Mouse (Mus musculus) kidney, postnatal 14 days (tissue): ENCODE data around the gene Epha1.

Experiments
- DNase-seq: peaks from one replicate; pipeline ENCODE4 v3.0.0; 2022; ENCODE audit warnings: mixed read lengths

Epha1 gene

GRCm38 (mm10) chr6:42373669-42374430 is 782 bp upstream of the Epha1 start:
- DNase-seq = no peak

GRCm38 (mm10) chr6:42372421-42372815 is 650 bp downstream of the Epha1 start:
- DNase-seq = no peak

DNA sequence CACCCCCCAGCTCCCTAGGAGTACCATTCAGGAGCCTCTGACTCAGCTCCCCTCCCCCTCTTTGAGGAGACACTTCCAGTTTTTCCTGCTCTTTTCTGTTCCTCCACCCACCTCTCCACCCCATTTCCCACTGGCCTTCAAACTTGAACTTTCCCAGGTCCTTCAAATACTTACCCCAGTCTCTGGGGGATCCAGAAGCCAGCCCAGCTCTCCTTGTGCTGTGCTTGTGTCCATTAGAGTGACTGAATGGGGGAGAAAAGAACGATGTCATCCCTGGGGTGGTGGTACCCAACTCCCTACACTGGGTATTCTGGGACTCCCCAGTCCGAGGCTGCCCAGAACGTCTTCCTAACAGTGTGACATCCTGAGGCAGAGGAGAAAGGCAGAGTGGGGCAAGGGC is 1.1 kb downstream of the Epha1 start:
- no peak for DNase-seq

DNA sequence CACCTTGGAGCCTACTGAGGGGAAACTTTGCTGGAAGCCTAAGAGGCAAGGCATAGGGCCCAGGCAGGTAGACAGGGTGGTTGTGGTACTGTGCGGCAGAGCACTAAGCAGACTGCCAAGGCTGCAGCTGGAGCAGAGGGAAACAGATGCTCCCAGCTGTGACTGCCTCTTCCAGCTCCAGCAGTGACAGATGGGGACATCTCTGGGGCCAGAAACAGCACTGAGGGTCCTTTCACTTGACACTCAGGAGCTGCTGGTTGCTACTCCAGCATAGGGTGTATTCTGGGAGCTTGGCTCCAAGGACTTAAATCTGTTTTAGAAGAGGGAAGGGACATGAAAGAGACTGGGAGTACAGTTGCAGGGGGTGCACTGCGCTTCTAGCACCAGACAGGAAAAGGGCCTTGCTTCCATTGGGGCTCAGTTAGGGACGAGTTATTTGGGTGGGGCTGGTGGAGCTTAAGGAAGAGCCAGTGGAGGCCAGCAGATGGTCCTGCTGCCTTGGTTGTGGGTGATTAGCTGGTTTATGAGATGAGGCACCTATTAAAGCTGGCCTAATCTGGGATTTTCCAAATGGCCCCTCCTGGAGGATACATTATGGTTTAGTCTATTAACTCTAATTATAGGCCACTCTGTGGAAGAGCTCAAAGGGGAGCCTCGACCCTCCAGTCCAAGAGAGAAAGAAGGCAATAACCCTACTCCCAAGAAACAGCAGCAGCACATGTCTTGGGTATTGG is 2.3 kb downstream of the Epha1 start:
- DNase-seq = no peak

GRCm38 (mm10) chr6:42369870-42370269 is 3.2 kb downstream of the Epha1 start:
- no peak for DNase-seq

DNA sequence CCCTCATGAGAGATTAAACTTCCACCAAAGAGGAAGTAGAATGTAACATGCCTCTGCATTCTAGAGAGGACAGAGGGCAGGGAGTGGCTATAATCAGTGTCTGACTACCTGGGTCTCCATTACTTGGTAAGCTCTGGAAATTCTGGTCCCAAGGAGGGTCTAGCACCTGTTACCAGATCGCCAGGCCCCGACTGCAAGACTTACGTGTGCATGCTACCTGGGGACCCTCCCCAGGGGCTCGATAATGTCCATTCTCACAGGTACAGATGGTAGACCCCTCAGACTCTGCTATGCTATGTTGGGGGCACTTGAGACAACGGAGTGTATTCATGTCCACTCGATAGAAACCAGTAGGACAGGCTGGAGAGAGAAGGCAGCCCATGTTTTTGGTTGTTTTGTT is 7.9 kb downstream of the Epha1 start:
- DNase-seq = no peak

DNA sequence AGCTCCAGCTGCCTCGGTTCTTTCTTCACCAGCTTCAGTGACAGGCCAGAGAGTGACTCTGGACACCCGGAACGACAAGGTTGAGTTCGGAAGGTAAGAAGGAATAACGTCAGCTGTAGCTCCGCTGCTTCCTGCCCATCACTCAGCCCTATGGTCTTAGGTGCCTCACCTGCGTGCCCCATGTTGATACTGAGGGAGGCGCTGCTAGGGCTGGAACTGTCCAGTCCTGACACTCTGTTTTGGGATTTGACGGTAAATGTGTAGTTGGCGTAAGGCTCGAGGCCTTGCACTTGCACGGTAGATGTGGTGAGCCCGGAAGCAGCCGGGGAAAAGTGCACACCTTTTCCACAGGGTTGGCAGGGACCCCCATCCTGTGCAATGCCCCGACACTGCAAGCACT is 8.5 kb downstream of the Epha1 start:
- DNase-seq = no peak

- DNase-seq = no peak
These were observed 9.0 kb downstream of the Epha1 start for GRCm38 (mm10) chr6:42364066-42364465.

- no peak for DNase-seq
These were observed 10.1 kb downstream of the Epha1 start for GRCm38 (mm10) chr6:42362974-42363373.

GRCm38 (mm10) chr6:42362497-42362896 is 10.6 kb downstream of the Epha1 start:
- no peak for DNase-seq

- no peak for DNase-seq
These were observed 11.0 kb downstream of the Epha1 start for GRCm38 (mm10) chr6:42362074-42362473.

GRCm38 (mm10) chr6:42361041-42361895 is 11.8 kb downstream of the Epha1 start:
- no peak for DNase-seq

DNA sequence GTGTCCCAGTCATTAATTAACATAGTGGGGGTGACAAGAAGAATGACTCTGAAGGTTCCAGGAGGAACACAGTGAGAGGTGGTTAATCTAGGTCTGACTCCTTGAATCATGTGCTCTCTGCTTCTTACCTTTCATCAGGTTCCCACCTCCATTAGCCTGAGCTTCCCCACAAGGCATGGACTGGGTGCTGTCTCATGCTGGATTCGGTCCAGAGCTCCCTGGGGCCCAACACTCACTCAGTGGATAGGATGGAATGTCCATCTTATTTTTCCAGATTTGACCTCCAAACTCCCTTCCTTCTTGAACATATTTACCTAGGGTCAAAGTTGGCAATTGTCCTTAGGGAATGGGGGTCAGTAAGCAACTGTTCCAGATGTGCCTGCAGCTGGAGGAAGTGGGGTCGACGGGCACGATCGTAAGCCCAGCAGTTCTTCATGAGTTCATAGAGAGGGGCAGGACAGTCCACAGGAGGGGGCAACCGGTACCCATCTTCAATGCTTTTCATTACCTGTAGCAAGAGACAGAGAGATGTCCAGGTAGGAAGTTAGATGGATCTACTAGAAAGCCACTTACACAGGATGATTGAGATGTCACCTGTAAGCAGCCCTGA is 12.7 kb downstream of the Epha1 start:
- DNase-seq = no peak

DNA sequence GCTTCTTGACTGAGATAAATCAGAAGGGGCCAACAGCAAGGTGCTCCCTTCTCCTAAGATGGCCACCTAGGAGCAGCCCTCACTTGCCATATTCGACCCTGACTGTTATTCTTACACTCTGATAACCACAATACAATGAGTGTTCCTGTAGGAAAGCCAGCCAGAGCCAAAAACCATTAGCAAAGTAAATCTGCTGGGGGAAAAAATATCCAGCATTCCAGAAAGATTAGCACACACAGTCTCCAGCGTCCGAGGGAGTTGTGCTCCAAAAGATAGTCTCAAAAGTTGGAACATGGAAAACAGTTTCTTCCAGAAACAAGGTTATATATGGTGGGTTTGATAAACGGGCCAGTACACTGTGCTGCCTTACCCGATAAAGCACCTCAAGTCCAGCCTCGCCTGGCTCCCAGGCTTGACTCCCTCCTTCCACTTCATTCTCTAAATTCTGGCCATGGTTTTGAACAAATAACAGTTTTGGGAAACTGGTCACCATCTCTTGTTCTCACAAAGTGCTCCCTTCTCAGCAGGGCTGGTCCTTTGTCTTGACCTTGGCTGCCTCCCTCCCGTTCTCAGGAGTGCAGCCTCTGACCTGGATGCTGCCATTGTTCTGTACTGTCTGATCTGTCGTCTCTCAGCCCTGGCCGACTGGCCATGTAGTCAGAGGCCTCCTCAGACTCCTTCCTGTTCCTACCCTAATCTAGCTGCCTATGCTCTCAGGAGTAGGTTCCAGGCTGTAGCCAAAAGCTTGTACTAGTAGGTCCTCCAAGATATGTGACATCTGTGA is 13.5 kb downstream of the Epha1 start:
- no peak for DNase-seq

DNA sequence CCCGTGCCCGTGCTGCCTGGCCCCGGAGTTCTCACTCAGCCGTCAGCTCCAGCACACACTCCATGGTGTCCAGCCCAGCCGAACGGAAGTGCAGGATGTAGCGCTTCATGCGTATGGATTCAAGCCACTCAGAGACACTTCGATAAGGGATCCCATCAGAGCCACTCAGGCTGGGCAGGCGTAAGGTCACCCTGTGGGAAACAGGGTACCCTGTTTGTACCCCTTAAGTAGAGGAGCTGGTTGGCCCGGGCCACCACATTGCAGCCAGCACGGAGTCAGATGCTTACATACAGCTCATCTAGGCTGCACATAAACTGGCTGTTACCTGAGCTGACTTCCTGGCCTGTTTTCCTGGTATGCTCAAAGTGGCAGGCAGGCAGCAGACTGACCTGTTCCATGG is 14.2 kb downstream of the Epha1 start:
- no peak for DNase-seq

DNA sequence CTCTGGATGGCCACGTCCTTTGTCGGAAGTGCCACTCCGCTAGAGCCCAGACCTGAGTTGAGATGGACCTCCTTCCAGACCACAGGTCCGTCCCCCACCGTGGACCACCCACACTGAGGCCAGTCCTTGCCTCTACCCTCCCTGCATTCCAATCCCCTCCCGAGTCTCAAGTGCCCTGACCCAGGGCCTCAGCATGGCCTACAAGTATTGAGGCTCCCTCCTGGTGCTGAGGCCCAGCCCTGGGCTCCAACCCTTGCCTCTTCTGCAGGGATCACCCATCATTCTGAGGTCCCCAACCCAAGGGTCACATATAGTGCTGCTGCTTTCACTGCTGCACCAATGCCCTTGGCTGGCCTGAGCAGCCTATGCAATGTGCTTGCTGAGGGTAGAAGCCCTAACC is 15.2 kb downstream of the Epha1 start:
- DNase-seq = no peak

DNA sequence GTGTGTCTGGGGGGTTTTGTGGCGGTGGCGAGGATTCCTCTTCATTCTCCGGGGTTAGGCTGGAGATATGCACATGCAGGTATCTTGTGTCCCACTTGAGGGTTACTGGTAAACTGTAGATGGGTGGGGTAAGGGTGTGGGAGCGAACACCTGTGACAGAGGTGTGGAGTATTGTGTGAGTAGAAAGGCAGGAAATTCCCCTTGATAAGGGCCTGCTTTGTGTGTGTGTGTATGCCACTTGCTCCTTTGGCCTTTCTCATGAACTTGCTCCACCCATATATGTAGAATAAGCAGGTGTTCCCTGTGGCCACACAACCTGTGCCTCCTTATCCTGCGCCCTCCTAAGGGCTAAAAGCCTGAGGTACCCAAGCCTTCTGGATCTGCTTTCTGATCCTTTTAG is 16.2 kb downstream of the Epha1 start:
- no peak for DNase-seq

GRCm38 (mm10) chr6:42355794-42356600 is 17.1 kb downstream of the Epha1 start:
- DNase-seq = no peak

DNA sequence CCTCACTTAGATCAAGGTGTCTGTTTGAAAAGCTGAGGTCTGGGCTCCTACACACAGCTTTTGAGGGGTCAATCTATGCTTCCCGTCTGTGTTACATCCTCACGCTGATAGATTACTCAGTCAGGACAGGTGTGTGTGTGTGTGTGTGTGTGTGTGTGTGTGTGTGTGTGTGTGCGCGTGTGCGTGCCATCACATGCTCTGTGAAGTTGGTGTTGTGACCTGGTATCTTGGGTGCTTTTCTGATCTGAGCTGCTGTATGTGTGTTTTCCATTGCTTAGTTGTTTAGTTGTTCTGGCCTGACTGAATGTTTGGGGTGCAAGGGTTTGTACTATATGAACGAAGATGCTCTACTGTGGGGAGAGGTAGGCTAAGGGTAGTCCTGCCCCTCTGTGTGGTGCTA is 17.7 kb downstream of the Epha1 start:
- DNase-seq = no peak

- DNase-seq = no peak
These were observed 18.7 kb downstream of the Epha1 start for GRCm38 (mm10) chr6:42354076-42355019.
